Mouse (Mus musculus) hematopoietic stem cell, adult 5-6 weeks (primary cell): ENCODE data around the gene BC035947. TPM values are rescaled to one million over a fixed set of nuclear protein-coding genes. Genes with fewer than 3 reads are reported as not detected.
"Not testable (repeated sequence)": the region's sequence is repeated elsewhere in the genome, so short reads cannot be mapped to it uniquely, and the experiment has no call there.

Experiments
- ATAC-seq, 2 experiments: fragments of 125-278 bp in 1 of 2; replicated peaks in 1 of 2; 2 replicates each; pipeline ENCODE4 v1.8.0; 2016 to 2017; ENCODE audit warnings: inconsistent platforms in 2 of 2, mild to moderate bottlenecking in 2 of 2, moderate number of reproducible peaks in 2 of 2, low read depth in 1 of 2, moderate TSS enrichment in 1 of 2; ENCODE audit not compliant: low FRiP score in 2 of 2, poor library complexity in 2 of 2, severe bottlenecking in 2 of 2, insufficient read depth in 1 of 2, low TSS enrichment in 1 of 2
- total RNA-seq: library from RNA; stranded (forward); fragments of 172-1452, 232-1000 nt; gene quantifications from 2 replicates; pipeline ENCODE4 v1.2.3, GENCODE M21; 2017

The BC035947 gene
- total RNA-seq, 1 experiment from 2014 or later: not detected

DNA sequence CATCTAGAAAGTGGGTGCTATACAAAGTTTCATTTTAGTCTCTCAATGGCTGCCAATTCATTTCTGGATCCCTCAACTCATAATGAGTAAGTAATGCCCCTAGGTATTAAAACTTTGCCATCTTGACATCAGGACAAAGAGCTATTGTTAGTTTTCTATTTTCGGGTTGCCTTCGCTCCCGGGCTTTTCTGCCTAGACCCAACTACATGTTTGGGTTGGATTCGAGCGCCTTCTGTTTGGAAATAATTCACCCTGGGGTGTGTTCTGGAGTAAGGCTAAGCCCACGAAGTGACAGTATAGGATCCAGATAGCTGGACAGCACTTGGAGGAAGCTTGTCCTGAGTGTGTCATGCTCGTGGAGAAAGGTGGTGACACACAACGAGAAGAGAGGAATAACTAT is 798 bp upstream of the BC035947 start:
- no peak for ATAC-seq

DNA sequence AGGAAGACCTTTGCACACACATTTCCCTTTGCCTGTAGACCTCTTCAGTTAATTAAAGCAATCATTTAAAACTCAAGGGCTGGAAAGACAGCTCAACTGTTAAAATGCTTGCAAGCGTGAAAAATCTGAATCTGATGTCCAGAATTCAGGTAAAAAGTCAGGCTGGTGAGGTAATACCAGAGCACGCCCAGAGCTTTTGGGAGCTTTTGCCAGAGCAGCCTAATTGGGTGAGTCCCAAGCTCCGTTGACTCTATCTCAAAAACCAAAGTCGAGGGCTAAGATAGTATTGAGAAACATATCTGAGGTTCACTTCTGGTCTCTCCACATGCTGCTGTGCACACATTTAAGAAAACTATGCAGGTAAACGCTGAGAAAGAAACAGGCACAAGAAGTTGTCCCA is 1.1 kb downstream of the BC035947 start, which contains the start of gene Mogat1:
TSS of gene Mogat1 (plus strand) at position 130 of the 400 bp plus-strand sequence.
- ATAC-seq: no peak

GRCm38 (mm10) chr1:78507137-78507536 is 4.8 kb downstream of the BC035947 start:
- ATAC-seq: no peak

- no peak for ATAC-seq
Observed at GRCm38 (mm10) chr1:78502527-78502926, 9.4 kb downstream of the BC035947 start.

GRCm38 (mm10) chr1:78501856-78502255 is 10.1 kb downstream of the BC035947 start:
- not testable (repeated sequence) for ATAC-seq

DNA sequence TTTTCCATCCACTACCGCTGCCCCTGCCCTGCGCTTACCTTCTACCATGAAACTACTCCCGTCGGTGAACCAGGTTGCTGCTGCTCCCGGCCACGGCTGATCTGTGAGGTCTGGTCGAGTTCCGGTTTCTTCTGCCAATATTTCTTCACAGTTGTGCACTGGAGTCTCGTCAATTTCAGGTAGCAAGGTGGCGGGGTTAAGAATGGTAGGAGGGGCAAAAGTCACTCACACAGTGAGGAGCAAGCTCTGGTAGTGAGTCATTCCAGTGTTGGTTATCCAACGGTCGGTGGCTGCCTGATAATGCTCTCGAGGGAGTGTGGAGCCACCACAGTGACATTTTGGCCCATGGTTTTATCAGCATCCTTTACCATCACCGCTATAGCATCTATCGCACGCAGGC is 10.9 kb downstream of the BC035947 start:
- ATAC-seq: no peak

DNA sequence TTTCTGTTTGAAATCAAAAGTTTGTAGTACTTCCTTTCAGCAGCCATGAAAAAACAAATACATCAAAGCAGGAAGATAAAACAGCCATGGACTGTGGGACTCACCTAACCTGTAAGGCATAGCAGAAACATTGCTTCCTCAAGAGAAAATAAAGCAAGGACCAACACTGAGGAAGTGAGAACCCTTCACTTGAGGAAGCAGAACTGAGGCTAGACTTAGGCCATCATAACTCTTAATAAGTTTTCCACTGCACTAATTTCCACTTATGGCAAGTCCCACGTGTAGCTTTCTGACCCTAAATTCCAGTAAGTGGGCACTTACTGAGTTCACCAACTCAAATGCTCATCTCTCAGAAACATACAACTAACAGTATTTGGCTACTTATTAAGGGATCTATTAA is 21.8 kb downstream of the BC035947 start:
- no peak for ATAC-seq

GRCm38 (mm10) chr1:78488752-78489492 is 23.0 kb downstream of the BC035947 start, which contains the start of gene Farsb:
Gene Farsb (minus strand): TSS chr1:78488897.
- peak; percentile 92 to 95 for ATAC-seq

- no peak; a peak in 1 of 4 replicates for ATAC-seq
Observed at GRCm38 (mm10) chr1:78488427-78488751, 23.6 kb downstream of the BC035947 start.

GRCm38 (mm10) chr1:78484361-78484760 is 27.6 kb downstream of the BC035947 start:
- ATAC-seq: no peak

GRCm38 (mm10) chr1:78483430-78483829 is 28.5 kb downstream of the BC035947 start:
- ATAC-seq: no peak

DNA sequence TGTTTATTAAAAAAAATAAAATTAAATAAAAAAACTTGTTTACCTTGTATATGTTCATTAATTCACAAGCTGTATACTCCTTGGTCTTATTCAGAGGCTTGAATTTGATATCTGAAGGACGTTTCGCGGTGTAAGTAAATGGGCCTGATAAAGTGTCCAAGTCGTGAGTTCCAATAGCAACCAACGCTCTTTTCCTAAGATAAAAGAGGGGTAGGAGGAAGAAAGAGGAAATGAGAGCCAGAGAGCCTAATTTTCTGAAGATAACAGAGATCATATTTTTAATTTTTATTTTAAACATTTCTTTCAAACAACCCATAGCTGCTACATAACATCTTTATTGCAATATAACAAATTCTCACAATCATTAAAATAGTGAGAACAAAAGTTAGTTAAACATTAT is 39.5 kb downstream of the BC035947 start:
- ATAC-seq: no peak

DNA sequence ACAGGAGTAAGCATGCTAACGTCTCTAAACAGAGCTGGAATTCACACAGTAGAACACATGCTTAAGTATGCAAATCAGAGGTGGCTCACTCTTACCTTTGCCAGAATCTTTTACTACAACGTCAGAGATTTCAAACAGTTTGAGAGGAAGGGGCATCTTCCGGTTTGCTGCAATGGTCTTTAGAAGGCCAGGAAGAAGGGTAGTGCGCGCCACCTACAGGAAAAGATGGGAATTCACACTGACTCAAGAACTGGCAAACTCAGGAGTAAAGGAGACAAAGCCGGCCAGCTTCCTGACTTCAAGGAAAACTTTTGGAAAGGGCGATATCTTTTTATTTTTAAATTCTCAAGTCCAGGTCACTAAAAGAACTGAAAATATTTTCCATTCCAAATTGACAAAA is 57.3 kb downstream of the BC035947 start:
- no peak for ATAC-seq

GRCm38 (mm10) chr1:78453886-78454285 is 58.1 kb downstream of the BC035947 start:
- ATAC-seq: no peak

- ATAC-seq: no peak
Observed at GRCm38 (mm10) chr1:78452544-78452943, 59.4 kb downstream of the BC035947 start.

DNA sequence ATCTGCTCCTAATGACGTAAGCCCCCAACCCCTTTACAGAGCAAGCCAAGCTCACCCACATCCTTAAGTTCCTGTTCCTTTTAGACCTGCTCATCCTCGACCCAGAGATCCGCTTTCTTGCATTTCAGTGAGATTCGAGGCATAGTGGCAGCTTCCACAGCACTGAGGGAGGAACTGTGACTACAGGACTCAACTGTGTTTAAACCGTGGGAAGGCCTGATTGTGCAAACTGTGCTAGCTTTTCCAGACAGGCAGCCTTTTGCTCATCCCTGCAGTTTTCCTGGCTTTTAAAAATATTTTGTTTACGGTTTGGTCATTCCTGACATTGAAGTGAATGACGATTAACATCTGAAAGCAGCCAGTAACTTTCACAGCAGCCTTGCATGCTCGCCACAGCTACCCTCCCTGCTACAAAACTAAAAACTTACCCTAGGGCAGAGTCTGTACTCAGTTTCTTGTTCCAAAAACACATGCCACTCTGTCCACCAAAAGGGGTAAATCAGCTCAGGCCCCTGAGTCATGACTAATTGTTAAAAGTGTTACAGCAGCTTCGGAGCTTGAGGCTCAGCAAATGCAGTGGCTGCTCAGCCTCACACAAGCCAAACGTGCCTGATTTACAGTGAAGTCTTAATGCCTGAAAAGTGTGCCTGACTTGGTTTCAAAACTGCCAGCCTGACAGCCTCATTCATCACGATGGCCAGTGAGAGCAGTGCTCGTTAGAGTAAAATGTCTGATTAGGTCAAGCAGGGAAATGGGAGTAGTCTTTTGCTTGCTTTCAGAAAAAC is 60.7 kb downstream of the BC035947 start:
- no peak for ATAC-seq

GRCm38 (mm10) chr1:78448091-78448490 is 63.9 kb downstream of the BC035947 start:
- no peak for ATAC-seq
